Mouse (Mus musculus) C2C12 (cell line): ENCODE results near the gene Inpp5a.

ENCODE experiments used
- CEBPB ChIP-seq: IDR thresholded peaks from one replicate; pipeline ENCODE4 v1.6.1; 2011; ENCODE audit warnings: low read depth, mild to moderate bottlenecking, control low read depth, moderate library complexity
- CTCF ChIP-seq: IDR thresholded peaks from one replicate; pipeline ENCODE4 v1.5.1; 2011; ENCODE audit not compliant: control insufficient read depth, insufficient read depth, insufficient read length
- FOSL1 ChIP-seq: IDR thresholded peaks from one replicate; pipeline ENCODE4 v1.8.0; 2011; ENCODE audit warnings: mild to moderate bottlenecking, low read length; ENCODE audit not compliant: poor library complexity, insufficient read depth, severe bottlenecking
- MAX ChIP-seq: IDR thresholded peaks from one replicate; pipeline ENCODE4 v1.6.1; 2011; ENCODE audit warnings: mild to moderate bottlenecking, control low read depth
- MYOD1 ChIP-seq: IDR thresholded peaks from one replicate; pipeline ENCODE4 v1.6.1; 2011; ENCODE audit warnings: low read depth; ENCODE audit not compliant: control insufficient read depth, insufficient read length
- MYOG ChIP-seq: IDR thresholded peaks from one replicate; pipeline ENCODE4 v1.6.1; 2011; ENCODE audit not compliant: control insufficient read depth, insufficient read length; ENCODE audit errors: extremely low read depth
- USF1 ChIP-seq: IDR thresholded peaks from one replicate; pipeline ENCODE4 v1.6.1; 2011; ENCODE audit warnings: low read depth, mild to moderate bottlenecking, control low read depth, moderate library complexity

DNA sequence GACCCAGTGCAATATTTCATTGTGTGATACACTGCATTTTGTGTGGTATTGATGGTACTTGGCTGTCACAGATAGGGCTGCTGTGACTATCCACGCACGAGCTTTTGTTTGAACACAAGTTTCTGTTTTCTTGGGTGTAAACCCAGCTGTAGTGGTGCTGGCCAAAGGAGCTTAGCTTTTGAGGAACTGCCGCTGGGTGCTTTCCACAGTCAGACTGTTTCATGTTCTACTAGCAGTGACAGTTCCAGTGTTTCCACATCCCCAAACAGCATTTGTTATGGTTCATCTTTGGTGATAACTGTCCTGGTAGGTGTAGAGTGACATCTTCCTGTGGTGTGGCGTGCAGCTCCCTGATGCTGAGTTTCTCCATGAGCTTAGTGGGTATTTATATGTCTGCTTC lies 13.8 kb downstream of the Inpp5a start:
- TF ChIP-seq CTCF (no peak), MAX (no peak), FOSL1 (no peak), MYOD1 (no peak), USF1 (no peak), CEBPB (no peak), MYOG (no peak)
